Mouse (Mus musculus) embryonic fibroblast, embryonic 13.5 days (primary cell): Measurements from ENCODE around the gene Bpgm.

Experiments used
- CTCF ChIP-seq: IDR thresholded peaks from 2 replicates; pipeline ENCODE4 v1.5.1; 2011; ENCODE audit warnings: mild to moderate bottlenecking, control low read depth, low read length, moderate library complexity, borderline replicate concordance; ENCODE audit not compliant: insufficient read depth
- POLR2A ChIP-seq: IDR thresholded peaks from 2 replicates; pipeline ENCODE4 v1.6.1; 2011; ENCODE audit warnings: low read depth, mild to moderate bottlenecking, control low read depth, low read length, moderate library complexity

GRCm38 (mm10) chr6:34452963-34453770, 22.8 kb upstream of the Bpgm start:
- TF ChIP-seq CTCF (no peak), POLR2A (no peak)
